Mouse (Mus musculus) B cell, adult 2 months (primary cell): ENCODE data around the gene Gm5728.
"Not testable (repeated sequence)": the region's sequence is repeated elsewhere in the genome, so short reads cannot be mapped to it uniquely, and the experiment has no call there.

ENCODE experiments used
- DNase-seq, 2 experiments: peaks; one replicate each; pipeline ENCODE4 v3.0.0; 2022

Gene Gm5728

GRCm38 (mm10) chr7:20375310-20375709, at the start of gene Gm5728:
Gm5728 (minus strand) TSS chr7:20375410.
- DNase-seq: not testable (repeated sequence)

GRCm38 (mm10) chr7:20417642-20418041, 42.4 kb upstream of the Gm5728 start, which contains the start of gene Vmn1r100:
Vmn1r100 (plus strand) TSS chr7:20417942.
- DNase-seq: not testable (repeated sequence)

- DNase-seq: not testable (repeated sequence)
These were observed 41.2 kb downstream of the Gm5728 start, which contains the start of gene Gm4133 for GRCm38 (mm10) chr7:20333965-20334364. Gm4133 (minus strand) TSS chr7:20334065.
